Mouse (Mus musculus) forelimb bud, embryonic 11.5 days (tissue): Measurements from ENCODE around the gene H2-DMb2.

Source experiments
- DNase-seq: peaks from one replicate; pipeline ENCODE4 v3.0.0-alpha.2; 2012; ENCODE audit warnings: low read depth, low spot score

H2-DMb2 gene

GRCm38 (mm10) chr17:34179913-34180859, 37.1 kb downstream of the H2-DMb2 start:
- no peak for DNase-seq

GRCm38 (mm10) chr17:34183564-34184219, 40.6 kb downstream of the H2-DMb2 start:
- DNase-seq, result no peak

DNA sequence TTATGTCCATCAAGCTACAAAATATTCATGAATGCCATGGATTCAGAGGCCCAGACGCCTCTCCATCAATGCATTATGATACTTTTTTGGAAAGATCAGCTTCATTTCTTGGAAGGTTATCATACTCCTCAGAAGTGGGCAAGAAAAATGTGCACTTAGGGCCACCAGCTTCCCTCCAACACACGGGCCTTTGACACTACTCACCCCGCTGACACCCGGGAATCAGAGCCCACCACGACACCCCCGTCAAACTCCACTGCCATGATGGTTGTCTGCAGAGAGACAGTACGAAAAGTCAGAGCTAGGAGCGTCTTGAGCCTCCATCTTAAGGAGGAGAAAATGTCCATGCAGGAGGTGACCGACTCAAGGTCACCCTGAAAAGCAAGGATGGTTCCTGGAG, 42.4 kb downstream of the H2-DMb2 start:
- DNase-seq, result no peak

DNA sequence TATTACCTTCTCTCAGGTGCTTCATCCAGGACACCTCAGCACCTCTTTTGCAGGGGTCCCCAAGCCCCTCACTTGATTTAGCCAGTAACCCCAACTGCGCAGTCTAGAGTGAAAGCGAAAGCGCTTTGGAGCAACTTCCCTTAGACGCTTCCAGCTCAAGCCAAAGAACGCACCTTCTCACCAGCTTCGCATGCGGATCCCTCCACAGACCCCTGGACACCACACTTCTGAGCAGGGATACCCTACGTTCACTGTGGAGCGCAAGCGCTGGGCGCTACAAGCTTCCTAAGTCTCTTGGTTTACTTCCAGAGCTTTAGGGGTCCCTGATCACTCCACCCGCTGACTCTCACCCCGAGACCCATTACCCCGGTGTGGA, 43.8 kb downstream of the H2-DMb2 start:
- no peak for DNase-seq

DNA sequence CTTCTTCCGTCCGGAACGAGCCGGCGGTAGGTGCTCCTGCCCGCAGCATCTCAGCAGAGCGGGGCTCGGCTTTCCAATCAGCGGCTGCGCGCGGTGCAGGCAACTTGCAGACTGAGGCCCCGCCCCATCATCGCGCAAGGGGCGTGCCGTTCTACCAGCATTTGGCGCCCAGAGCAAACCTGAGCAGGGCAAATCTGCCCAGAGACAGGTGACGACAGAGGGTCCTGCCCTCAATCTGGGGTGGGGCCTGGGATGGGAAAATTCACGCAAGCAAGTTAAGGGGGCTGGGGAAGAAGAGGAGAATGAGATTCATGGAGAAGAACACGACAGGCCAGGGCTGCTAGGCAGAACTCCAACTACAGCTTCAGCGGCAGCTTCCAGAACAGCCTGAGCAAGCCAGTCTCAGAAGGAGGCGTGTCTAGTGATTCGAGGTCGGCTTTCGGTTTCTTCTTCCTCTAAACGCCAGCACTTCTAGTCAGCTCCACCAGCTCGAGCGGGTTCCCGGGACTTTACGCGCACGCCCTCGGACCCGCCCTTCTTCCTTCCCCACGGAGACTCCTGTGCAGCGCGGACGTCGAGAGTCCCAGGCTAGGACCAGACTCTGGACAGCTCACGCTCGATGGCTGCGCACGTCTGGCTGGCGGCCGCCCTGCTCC, 44.3 kb downstream of the H2-DMb2 start, which contains the start of the genes Tap1 and Psmb9:
TSS of gene Tap1 (plus strand) at position 293 of the 656 bp plus-strand sequence.
TSS of gene Psmb9 (minus strand) at position 504 of the 656 bp plus-strand sequence.
- DNase-seq, result peak; percentile 98

- no peak for DNase-seq
Measured at GRCm38 (mm10) chr17:34188010-34188409, 44.9 kb downstream of the H2-DMb2 start.

GRCm38 (mm10) chr17:34188986-34189385, 45.9 kb downstream of the H2-DMb2 start:
- DNase-seq, result no peak

- no peak for DNase-seq
Measured at GRCm38 (mm10) chr17:34192852-34193251, 49.7 kb downstream of the H2-DMb2 start.

DNA sequence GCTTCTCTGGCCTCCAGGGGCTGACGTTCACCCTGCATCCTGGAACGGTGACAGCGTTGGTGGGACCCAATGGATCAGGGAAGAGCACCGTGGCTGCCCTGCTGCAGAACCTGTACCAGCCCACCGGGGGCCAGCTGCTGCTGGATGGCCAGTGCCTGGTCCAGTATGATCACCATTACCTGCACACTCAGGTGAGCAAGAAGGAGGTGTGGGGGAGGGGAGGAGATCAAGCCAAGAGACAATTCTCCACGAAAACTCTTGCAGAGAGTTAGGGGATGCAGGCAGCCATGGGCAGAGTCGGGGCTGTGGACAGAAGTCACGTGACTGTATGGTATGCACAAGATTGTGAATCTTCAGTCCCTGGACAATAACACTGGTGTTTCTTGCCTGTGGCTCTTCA, 50.4 kb downstream of the H2-DMb2 start:
- no peak for DNase-seq

DNA sequence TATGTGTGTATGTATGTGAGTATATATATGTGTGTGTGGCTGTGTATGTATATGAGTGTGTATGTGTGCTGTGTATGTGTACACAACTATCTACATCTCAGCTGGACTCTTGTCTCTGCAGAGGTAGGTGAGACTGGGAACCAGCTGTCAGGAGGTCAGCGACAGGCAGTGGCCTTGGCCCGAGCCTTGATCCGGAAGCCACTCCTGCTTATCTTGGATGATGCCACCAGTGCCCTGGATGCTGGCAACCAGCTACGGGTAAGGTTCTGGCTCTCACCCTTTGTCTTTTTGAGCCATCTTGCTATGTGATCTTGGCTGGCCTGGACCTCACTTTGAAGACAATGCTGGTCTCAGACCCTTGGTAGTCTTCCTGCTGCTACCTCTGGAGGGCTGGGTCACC, 51.6 kb downstream of the H2-DMb2 start:
- DNase-seq, result no peak

DNA sequence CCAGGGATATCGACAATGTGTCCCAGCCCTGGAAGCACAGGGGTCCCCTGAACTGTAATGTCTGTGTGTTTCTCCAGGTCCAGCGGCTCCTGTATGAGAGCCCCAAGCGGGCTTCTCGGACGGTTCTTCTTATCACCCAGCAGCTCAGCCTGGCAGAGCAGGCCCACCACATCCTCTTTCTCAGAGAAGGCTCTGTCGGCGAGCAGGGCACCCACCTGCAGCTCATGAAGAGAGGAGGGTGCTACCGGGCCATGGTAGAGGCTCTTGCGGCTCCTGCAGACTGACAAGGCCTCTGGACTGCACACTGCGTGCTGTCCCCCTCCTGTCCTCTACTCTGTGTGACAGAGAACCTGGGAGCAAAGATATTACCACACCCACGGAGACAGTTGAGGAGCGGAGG, 53.4 kb downstream of the H2-DMb2 start:
- no peak for DNase-seq

GRCm38 (mm10) chr17:34196941-34197894, 54.1 kb downstream of the H2-DMb2 start, which contains the start of gene Psmb8:
Gene Psmb8, plus strand, starts transcription at chr17:34197721.
- DNase-seq, result peak; percentile 73

DNA sequence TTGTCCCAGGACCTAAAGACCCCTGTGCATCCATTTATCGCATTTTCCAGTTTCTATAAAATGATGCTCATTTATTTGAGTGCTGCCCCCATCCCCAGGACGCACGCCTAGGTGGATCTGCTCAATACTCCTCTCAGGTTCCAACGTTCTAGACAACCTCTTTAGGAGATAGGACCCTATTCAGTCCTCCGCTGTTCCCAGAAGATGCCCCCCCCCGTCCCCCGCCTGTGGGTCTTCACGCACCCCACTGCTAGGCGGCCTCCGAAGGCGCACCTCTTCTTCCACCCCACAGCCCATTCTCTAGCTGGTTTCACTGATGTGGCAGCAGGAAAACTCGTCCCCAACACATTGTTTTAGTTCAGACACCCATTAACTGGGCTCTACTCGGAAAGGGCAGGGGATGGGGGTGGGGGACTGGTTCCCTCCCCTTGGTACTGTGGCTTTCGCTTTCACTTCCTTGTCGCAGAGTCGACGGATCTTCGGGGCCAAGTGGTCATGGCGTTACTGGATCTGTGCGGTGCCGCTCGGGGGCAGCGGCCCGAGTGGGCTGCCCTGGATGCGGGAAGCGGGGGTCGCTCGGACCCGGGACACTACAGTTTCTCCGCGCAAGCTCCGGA, 54.9 kb downstream of the H2-DMb2 start:
- no peak for DNase-seq

DNA sequence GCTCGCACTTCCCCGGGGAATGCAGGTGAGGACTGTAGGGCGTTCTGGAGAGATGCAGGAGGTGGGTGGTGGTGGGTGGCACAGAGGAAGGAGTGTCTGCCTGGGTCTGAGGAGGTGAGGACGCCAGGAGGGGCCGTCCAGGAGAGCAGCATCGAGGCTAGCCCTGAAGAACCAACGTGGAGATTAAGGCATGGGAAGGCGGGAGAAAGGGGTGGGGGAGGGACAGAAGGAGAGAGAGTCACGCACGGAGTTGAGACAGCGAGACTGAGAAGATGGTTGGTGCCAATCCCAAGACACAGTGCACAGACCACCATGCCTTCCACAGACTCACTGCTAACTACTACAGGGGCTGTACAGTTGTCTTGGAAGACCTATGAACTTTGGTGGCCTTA, 55.4 kb downstream of the H2-DMb2 start:
- no peak for DNase-seq

GRCm38 (mm10) chr17:34199050-34199619, 56.0 kb downstream of the H2-DMb2 start:
- no peak for DNase-seq

DNA sequence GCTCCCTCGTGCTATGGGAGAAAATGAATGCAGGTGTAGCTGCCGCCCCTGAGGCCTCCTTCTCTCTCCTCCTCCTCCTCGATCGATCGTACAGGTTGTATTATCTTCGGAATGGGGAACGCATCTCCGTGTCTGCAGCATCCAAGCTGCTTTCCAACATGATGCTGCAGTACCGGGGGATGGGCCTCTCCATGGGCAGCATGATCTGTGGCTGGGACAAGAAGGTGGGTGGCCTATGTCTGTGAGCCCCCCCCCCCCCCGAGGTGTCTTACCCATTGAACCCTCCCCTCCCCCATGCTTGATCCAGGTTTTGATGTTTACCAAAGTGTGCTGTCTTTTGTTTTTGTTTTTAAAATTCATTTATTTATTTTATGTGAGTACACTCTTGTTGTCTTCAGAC, 56.9 kb downstream of the H2-DMb2 start:
- no peak for DNase-seq

- DNase-seq, result no peak
Measured at GRCm38 (mm10) chr17:34200772-34201505, 57.8 kb downstream of the H2-DMb2 start.
